Mouse (Mus musculus): ENCODE measurements around the gene Smoc1.

DNA sequence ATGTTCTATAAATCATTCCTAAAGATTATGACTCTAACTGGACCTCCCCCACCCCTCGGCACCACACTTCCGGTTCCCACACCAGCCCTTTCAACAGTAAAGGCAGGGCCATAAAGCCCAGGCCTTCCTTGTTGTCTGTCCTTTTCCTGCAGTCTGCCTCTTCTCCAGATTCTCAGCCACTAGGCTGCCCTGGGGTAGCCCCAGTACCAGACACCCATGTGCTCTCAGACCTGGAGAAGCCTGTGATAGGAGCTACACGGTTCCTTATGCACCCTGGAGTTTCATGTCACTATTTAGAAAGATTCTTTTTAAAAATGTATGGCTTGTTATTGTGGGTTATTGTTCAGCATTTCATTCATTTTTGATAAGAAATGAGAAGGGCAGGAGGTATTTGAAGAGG is 133.8 kb downstream of the Smoc1 start:
- TF ChIP-seq POLR2A (IDR thresholded peaks at IDR 0.05; ENCODE audit: control insufficient read depth, extremely low read depth, insufficient read depth, low read length, poor library complexity) (no peak), CTCF (IDR thresholded peaks at IDR 0.05; ENCODE audit: borderline replicate concordance, control insufficient read depth, extremely low read depth, insufficient read depth, low read length, poor library complexity) (no peak)

Data from thymus, adult 2 months (tissue).